Mouse (Mus musculus) midbrain, embryonic 11.5 days (tissue): ENCODE data around the gene Celf2. TPM values are rescaled to one million over a fixed set of nuclear protein-coding genes. Genes with fewer than 3 reads are reported as not detected.

Source experiments
- ATAC-seq: fragments of 200-750 bp; cut with Nextera tagmentation; 2 replicates; pipeline ENCODE4 v1.8.0; 2017; ENCODE audit warnings: moderate TSS enrichment, moderate library complexity; ENCODE audit not compliant: low FRiP score
- DNase-seq: peaks from one replicate; pipeline ENCODE4 v3.0.0; 2015; ENCODE audit warnings: low spot score; ENCODE audit errors: missing footprints
- H3K27ac ChIP-seq: fragments of 300-500 bp; sonication (generic); 2 replicates; pipeline ENCODE4 v1.5.1; 2014; ENCODE audit warnings: low read depth, low read length
- H3K27me3 ChIP-seq: fragments of 300-500 bp; sonication (generic); 2 replicates; pipeline ENCODE4 v1.6.1; 2014; ENCODE audit warnings: mild to moderate bottlenecking, low read length, moderate library complexity, mixed read lengths; ENCODE audit not compliant: control insufficient read depth, insufficient read depth
- H3K36me3 ChIP-seq: fragments of 300-500 bp; sonication (generic); 2 replicates; pipeline ENCODE4 v1.6.1; 2014; ENCODE audit warnings: mild to moderate bottlenecking, low read length, moderate library complexity, mixed read lengths; ENCODE audit not compliant: control insufficient read depth, insufficient read depth
- H3K4me1 ChIP-seq: fragments of 300-500 bp; sonication (generic); 2 replicates; pipeline ENCODE4 v1.6.1; 2014; ENCODE audit warnings: low read length; ENCODE audit not compliant: control insufficient read depth, insufficient read depth
- H3K4me2 ChIP-seq: fragments of 300-500 bp; sonication (generic); 2 replicates; pipeline ENCODE4 v1.6.1; 2014; ENCODE audit warnings: mild to moderate bottlenecking, moderate library complexity
- H3K4me3 ChIP-seq: fragments of 300-500 bp; sonication (generic); 2 replicates; pipeline ENCODE4 v1.5.1; 2014; ENCODE audit warnings: low read depth, low read length
- H3K9ac ChIP-seq: fragments of 300-500 bp; sonication (generic); 2 replicates; pipeline ENCODE4 v1.6.1; 2014; ENCODE audit warnings: low read length
- H3K9me3 ChIP-seq: fragments of 300-500 bp; sonication (generic); 2 replicates; pipeline ENCODE4 v1.6.1; 2016; ENCODE audit warnings: low read length; ENCODE audit not compliant: control insufficient read depth
- WGBS: fragments of 180-500 bp; shearing (Covaris S2); extraction: QIAGEN DNeasy Blood & Tissue Kit; methylation state at CpG from one replicate; pipeline ENCODE4 v1.1.7; 2014; 5-methylcytosine and 5-hydroxymethylcytosine counted together
- polyA plus RNA-seq: library from polyadenylated mRNA; unstranded; fragments of >200 nt; fragmentation: Nextera tagmentation; extraction: Ambion mirVana; gene quantifications from 2 replicates; pipeline ENCODE4 v1.2.1, GENCODE M21; 2014

The Celf2 gene
- polyA plus RNA-seq, 1 experiment from 2014 or later, result 92.7 TPM

DNA sequence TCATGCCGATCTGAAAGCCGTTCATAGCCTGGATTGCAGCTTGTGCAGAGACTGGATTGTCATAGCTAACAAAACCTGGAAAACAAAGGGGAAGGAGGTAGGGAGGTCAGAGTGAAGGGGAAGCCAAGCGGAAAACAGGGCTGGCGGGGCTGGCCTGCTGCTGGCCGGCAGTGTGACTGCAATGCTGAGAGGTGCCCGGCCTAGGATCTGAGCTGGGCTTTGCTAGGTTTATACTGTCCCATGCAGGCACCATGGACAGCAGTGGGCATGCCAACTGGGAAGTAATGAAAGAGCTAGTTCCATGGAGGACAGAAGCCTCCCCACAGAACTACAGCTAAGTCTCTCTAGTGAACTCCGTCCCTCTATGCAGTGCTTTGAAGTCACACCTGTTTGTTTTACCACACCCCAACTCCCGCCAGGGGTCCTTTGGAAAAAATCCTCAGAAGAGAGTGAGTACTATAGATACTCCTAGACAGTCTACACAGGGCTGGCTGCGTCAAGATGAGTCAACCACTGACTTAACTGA is 962.2 kb downstream of the Celf2 start:
- peak overlapping the region; percentile 47 for H3K9ac ChIP-seq
- H3K36me3 ChIP-seq, result no peaks in the 10 kb centered on the region; the same call in 1 of the 2 replicates
- H3K27ac ChIP-seq, result peak overlapping the region; percentile 76
- H3K9me3 ChIP-seq, result no peaks in the 10 kb centered on the region
- DNase-seq (peak; percentile 94), ATAC-seq (peak; percentile 88)
- H3K4me3 ChIP-seq, result no peak overlapping the region
- WGBS, result 17% methylated on average over 9 of the region's 9 CpGs
- no peaks in the 10 kb centered on the region for H3K27me3 ChIP-seq
- peaks cover 23% of the 10 kb centered on the region for H3K4me1 ChIP-seq
- H3K4me2 ChIP-seq, result no peak overlapping the region; the same call in 1 of the 2 replicates

DNA sequence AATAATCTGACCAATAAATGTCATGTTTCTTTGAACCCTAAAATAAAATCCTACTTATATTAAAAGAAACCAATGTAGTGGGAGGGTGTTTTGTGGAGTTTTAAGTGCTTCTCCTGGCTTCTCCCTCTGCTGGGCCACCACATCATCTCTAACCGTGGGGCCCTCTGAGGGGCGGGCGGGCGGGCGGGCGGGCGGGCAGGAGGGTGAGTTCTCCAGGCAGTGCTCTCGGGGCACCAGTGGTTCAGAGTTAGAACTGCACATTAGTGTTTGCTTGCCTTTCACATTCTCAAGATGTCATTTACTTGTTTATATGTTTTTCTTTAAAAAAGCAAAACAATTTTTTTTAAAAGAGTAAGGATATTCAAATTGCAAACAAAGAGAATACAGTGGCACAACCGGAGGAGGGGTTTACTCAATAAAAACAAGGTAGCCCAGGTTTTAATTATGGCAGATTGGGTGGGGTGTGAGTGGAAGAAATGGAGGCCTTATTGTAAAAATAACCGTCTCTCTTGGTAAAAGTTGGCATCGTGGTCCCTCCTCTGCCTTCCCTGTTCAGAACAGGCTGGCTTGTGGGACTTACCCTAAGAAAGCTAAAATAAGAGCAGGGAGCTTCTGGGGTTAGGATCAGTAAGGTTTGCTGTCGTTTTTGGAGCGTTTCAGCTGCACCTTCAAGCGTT is 962.8 kb downstream of the Celf2 start:
- no peaks in the 10 kb centered on the region for H3K27me3 ChIP-seq
- H3K27ac ChIP-seq, result peak overlapping the region; percentile 76
- H3K4me3 ChIP-seq, result no peak overlapping the region
- 29% methylated on average over 14 of the region's 14 CpGs for WGBS
- H3K36me3 ChIP-seq, result no peaks in the 10 kb centered on the region; the same call in 1 of the 2 replicates
- DNase-seq (no peak), ATAC-seq (peak; percentile 79)
- H3K4me1 ChIP-seq, result peaks cover 23% of the 10 kb centered on the region
- H3K4me2 ChIP-seq, result no peak overlapping the region; the same call in 1 of the 2 replicates
- H3K9ac ChIP-seq, result peak overlapping the region; percentile 47
- no peaks in the 10 kb centered on the region for H3K9me3 ChIP-seq

DNA sequence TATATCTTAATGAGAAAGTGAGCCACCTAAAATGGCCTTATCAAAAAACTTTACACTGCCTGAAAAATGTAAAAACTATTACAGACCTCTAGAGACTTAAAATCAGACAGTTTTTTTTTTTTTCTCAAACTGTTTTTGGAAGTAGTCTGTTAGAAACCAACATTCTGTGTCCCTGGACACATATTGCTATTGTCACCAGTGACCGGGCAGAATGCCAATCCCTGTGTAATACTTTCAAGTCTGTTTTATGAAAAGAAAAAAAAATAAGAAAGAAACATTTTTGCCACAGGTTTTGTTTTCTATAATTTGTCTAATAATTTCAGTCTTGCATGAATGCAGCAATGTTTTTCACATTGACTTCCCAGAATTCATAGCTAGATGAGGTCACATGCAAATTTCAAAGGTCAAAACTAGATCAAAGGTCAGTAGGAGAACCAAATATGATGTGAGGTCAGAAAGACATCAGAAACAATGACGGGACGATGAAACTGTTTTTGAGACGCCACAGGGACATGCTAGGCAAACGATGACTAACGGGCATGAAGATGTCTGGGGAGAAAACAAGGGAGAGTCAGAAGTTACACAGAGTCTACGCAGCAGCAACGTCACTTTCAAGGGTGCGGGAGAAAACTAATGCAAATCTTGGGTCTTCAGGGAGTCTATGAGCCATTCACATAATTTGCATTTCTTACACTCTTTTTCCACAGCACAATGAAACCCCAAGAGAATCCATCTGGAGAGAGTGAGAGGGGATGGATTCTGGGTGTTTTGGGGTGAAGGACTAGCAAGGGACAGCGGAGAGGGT is 964.0 kb downstream of the Celf2 start:
- H3K4me3 ChIP-seq, result no peak overlapping the region
- ATAC-seq (no peak), DNase-seq (peak; percentile 89)
- no peaks in the 10 kb centered on the region for H3K27me3 ChIP-seq
- no peak overlapping the region for H3K9ac ChIP-seq
- WGBS, result 53% methylated on average over 10 of the region's 10 CpGs
- H3K4me2 ChIP-seq, result no peak overlapping the region
- H3K36me3 ChIP-seq, result no peaks in the 10 kb centered on the region; the same call in 1 of the 2 replicates
- H3K27ac ChIP-seq, result no peak overlapping the region
- peaks cover 23% of the 10 kb centered on the region for H3K4me1 ChIP-seq
- no peaks in the 10 kb centered on the region for H3K9me3 ChIP-seq

DNA sequence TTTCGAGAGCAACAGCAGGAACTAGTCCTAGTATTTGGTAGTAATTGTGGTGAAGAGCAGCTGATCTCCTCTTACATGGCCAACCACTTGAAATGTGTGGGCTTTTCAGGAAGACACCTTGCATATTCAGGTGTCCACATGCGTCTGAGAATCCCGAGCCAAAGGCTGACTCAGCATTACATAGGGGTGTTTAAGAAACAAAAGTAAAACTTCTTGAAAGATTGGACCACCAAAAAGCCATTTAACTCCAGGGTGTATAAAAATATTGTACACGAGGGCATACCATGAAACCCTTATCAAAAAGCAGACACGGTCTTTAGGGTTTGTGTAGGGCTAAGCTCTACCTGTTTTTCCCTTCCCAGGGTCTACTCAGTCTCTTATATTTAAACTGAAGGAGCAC is 965.7 kb downstream of the Celf2 start:
- Histone ChIP-seq H3K9ac (no peak overlapping the region), H3K4me1 (peaks cover 21% of the 10 kb centered on the region), H3K27me3 (no peaks in the 10 kb centered on the region), H3K27ac (no peak overlapping the region), H3K9me3 (no peaks in the 10 kb centered on the region), H3K36me3 (no peaks in the 10 kb centered on the region; the same call in 1 of the 2 replicates), H3K4me3 (no peak overlapping the region), H3K4me2 (no peak overlapping the region)
- ATAC-seq (no peak), DNase-seq (peak; percentile 73)
- 89% methylated on average over 5 of the region's 5 CpGs for WGBS

DNA sequence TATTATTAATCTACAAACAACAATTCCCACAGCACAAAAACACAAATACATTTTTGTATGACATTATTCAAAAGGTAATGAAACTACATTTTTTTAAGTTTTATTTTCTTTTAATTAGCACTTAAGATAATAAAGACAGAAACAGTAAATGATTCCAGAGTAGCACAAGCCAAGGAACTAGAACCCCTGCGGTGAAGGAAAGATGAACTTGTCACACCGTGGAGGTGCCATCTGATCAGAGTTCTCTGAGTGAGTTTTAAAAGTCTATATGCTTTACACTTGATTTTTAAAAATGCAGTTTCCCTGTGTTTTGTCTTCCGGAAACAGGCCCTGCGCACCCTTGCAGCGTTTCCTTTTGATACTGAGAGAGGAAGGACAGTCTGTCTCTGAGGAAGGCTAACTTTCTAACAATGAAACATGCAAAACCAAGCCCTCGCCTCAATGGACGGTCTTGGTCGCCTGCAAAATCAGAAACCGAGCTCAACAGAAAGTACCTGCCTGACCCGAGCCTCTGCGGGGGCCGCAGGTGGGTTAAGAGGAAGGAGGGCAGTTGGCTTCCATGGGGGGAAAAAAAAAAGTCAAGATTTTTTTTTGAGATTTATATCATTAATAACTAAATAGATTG is 966.7 kb downstream of the Celf2 start:
- H3K9me3 ChIP-seq, result no peaks in the 10 kb centered on the region
- H3K36me3 ChIP-seq, result no peaks in the 10 kb centered on the region; the same call in 1 of the 2 replicates
- ATAC-seq (no peak), DNase-seq (peak; percentile 54)
- H3K4me2 ChIP-seq, result no peak overlapping the region
- no peaks in the 10 kb centered on the region for H3K27me3 ChIP-seq
- peaks cover 15% of the 10 kb centered on the region for H3K4me1 ChIP-seq
- no peak overlapping the region for H3K9ac ChIP-seq
- H3K4me3 ChIP-seq, result no peak overlapping the region
- no peak overlapping the region for H3K27ac ChIP-seq
- 91% methylated on average over 12 of the region's 12 CpGs for WGBS

DNA sequence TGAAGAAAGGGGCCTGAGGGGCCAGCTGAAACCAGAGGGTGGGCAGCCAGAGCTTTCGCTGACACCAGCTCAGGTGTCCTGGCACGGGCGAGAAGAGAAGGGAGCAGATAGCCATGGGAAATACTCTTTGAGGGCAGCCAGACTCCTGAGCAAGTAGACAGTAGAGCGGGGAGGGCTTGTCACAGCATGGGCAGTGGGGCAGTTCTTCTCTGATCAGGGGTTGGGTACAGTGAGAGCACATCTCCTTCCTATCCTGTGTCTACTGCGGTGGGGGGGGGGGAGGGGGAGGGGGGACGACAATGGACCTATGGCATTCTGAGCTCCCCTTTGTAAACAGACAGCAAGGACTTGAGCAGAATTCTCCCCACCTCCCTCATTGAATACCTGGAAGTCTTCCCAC is 968.5 kb downstream of the Celf2 start:
- no peak overlapping the region for H3K9ac ChIP-seq
- peaks cover 3% of the 10 kb centered on the region; the same call in 1 of the 2 replicates for H3K4me1 ChIP-seq
- H3K4me2 ChIP-seq, result no peak overlapping the region
- ATAC-seq, result no peak
- DNase-seq, result no peak
- no peak overlapping the region for H3K4me3 ChIP-seq
- no peaks in the 10 kb centered on the region for H3K27me3 ChIP-seq
- no peaks in the 10 kb centered on the region; the same call in 1 of the 2 replicates for H3K36me3 ChIP-seq
- H3K27ac ChIP-seq, result no peak overlapping the region
- no peaks in the 10 kb centered on the region for H3K9me3 ChIP-seq
- 97% methylated on average over 4 of the region's 6 CpGs for WGBS

DNA sequence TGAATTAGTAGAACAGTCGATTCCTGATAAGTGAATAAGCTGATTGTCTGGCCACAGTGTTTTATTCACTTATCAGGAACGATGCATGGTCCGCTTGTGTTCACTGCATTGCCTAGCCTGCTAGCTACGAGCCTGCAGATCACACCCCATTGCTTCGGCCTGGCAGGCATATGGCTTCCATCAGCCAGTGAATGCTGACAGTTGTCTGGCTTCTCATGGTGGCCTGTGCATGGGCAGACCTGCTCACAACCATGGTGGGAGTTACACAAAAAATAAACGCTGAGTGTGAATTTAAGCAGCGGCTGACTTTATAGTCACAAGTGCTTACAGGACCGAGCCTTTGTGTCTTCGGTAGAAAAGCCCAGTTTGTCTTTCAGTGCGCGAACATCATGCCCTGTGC is 969.3 kb downstream of the Celf2 start:
- Histone ChIP-seq H3K27me3 (no peaks in the 10 kb centered on the region), H3K27ac (no peak overlapping the region), H3K36me3 (no peaks in the 10 kb centered on the region; the same call in 1 of the 2 replicates), H3K4me2 (no peak overlapping the region), H3K4me3 (no peak overlapping the region), H3K9me3 (no peaks in the 10 kb centered on the region), H3K9ac (no peak overlapping the region), H3K4me1 (no peaks in the 10 kb centered on the region)
- DNase-seq, result no peak
- 90% methylated on average over 11 of the region's 11 CpGs for WGBS
- ATAC-seq, result no peak

DNA sequence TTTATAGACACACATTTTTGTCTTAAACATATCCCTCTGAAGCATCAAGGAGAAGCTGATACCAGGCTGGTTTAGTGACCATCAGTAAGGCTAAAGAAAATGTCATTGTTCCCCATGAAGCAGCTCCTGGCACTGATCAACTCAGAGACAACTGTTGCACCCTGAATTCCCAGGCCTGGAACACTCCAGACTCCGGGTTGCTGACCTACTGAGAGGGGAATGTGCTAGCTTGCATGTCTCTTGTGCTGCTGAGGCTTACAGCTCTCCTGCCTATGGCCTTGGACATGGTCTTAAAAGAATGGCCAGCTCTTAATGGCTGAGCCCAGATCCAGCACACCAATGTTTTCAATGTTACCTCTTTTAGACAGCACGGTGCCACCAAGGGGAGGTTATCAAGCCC is 970.9 kb downstream of the Celf2 start:
- DNase-seq, result no peak
- H3K4me2 ChIP-seq, result no peak overlapping the region
- WGBS, result 93% methylated on average over 2 of the region's 2 CpGs
- ATAC-seq, result no peak
- no peak overlapping the region for H3K4me3 ChIP-seq
- no peaks in the 10 kb centered on the region for H3K27me3 ChIP-seq
- no peaks in the 10 kb centered on the region for H3K9me3 ChIP-seq
- H3K9ac ChIP-seq, result no peak overlapping the region
- no peak overlapping the region for H3K27ac ChIP-seq
- H3K4me1 ChIP-seq, result no peaks in the 10 kb centered on the region
- H3K36me3 ChIP-seq, result no peaks in the 10 kb centered on the region
